Mouse (Mus musculus) A20 (cell line): ENCODE results near the gene Gm9733.
"Not testable (repeated sequence)": the region's sequence is repeated elsewhere in the genome, so short reads cannot be mapped to it uniquely, and the experiment has no call there.

Source experiments
- DNase-seq: peaks from one replicate; pipeline ENCODE4 v3.0.0-alpha.2; 2011; ENCODE audit warnings: low read depth, low spot score

Gene Gm9733

DNA sequence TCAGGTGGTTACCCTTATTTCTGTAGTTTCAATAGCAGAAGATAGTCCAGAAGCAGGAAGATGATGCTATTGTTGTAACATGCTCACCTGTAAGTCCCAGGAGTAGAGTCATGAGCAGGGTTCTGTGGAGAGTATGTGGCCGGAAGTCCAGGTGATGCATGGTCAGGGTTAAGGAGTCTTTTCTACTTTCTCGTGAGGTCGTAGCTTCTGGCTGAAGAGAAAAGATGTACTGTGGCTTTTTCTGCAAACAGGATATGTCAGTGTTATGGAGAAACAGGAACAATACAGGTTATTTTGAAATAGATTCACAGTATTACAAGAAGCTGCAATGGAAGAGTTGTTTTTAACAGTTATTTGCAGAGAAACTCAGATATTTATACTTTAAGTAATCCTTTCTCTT lies at the start of gene Gm9733:
Gm9733 (minus strand) TSS at position 240 of the 400 bp plus-strand sequence.
- no peak for DNase-seq

DNA sequence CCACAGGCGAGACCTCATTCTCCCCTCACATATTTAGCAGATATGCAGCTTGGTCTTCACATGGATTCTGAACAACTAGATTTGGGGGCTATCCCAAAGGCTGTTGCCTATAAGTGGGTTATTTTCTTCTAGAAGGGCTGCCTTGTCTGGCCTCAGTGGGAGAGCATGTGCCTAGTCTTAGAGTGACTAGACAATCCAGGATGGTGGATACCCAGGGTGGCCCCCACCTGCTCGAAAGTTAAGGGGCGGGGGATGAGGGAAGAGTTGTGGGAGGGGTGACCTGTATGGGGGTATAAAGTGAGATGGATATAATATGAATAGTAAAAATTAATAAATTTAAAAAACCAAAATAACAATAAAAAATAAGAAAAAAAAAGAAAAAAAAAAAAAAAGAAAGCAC lies 23.6 kb upstream of the Gm9733 start:
- not testable (repeated sequence) for DNase-seq

DNA sequence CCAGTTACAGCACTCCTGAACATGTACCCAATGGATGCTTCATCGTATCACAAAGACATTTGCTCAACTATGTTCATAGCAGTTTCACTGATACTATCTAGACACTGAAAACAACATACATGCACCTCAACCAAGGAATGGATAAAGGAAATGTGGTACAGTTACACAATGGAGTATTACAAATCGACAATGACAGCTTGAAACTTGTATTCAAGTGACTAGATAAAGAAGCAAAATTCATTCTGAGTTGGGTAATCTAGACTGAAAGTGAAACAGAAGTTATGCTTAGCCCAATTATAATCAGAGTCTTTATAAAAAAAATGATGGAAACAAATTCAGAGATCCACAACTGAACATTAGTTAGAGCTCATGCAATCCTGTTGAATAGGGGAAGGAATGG lies 18.2 kb upstream of the Gm9733 start:
- not testable (repeated sequence) for DNase-seq

DNA sequence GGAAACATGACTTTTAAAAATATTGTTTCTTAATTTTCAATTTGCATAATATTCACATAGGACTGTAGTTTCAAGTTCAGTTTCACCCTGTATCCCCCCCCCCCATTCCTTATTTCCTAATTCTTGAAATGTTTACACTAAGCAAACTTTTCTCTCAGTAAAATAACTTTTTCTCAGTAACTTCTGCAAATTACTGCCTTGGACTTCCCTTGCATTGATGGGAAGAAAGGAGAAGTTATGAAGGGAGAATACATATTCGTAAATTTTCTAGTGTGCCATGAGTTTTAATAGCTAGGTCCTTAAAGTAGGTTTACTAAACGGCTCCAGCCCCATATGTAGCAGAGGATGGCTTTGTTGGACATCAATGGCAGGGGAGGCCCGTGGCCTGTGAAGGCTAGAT lies 13.5 kb upstream of the Gm9733 start:
- not testable (repeated sequence) for DNase-seq

DNA sequence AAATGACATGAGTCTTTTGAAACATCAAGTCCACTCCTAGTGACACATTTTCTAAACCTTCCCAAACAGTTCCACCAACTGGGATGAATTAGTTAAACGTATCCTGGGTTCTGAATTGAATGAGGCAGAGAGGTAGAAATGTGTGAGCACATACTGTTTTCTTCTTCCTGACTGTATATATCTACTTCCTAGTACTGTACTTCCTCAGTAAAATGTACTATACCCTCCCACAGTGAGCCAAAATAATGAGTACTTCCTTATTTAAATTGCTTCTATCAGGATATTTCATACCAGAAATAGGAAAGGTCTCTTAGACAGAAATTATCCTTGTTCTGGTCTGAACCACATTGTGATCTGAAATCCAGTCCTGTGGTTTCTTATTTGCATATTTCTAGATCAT lies 8.2 kb upstream of the Gm9733 start:
- DNase-seq: no peak

DNA sequence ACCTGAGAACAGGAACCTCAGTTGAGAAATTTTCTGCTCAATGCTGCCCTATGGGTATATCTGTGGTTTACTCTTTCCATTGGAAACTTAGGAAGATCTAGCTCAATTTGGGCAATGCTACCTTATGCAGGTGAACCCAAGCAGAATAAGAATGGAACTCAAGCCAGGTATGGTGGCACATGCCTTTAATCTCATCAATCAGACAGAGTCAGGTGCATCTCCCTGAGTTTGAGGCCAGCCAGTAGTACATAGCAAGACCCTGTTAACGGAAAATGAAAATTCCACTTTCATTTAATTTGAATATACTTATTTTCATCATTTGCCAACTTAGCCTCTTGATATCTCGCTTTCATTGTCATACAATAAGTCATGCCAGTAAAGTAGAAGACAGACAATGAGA lies 2.1 kb upstream of the Gm9733 start:
- DNase-seq: no peak

DNA sequence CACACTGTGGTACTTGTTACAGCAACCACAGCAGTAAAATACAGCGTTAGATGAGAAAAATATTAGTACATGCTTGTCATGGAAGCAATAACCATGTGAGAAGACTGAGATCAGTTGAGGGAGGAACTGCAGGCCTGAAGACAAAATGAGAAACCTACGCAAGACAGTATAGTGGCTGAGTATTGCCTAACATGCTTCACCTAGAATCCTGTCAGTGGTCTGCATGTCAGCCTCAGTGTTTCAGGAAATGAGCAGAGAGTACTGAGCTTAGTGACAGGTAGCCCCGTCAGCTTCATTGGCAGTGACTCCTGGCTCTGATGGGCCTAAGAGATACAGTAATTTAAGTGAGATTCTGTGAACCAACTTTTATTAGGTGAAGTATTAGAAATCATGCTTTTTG lies 557 bp downstream of the Gm9733 start:
- DNase-seq: no peak

DNA sequence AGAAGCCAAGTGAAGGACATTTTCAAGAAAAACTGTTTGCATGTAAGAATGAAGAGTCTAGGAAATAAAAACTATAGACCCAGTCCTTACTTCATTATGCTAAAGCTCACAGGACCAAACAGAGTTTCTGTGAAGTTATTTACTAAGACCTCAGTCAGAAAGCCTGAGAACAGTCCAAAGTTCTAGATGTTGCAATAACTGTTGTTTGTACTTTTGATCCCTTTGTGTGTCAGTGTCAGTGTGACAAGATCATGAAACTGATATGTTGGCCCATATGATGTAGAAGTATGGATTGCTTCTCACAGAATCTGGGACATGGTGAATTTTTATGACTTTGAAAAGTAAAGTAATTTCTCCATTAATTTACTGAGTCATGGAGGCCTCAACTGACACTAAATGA lies 2.6 kb downstream of the Gm9733 start:
- DNase-seq: no peak

DNA sequence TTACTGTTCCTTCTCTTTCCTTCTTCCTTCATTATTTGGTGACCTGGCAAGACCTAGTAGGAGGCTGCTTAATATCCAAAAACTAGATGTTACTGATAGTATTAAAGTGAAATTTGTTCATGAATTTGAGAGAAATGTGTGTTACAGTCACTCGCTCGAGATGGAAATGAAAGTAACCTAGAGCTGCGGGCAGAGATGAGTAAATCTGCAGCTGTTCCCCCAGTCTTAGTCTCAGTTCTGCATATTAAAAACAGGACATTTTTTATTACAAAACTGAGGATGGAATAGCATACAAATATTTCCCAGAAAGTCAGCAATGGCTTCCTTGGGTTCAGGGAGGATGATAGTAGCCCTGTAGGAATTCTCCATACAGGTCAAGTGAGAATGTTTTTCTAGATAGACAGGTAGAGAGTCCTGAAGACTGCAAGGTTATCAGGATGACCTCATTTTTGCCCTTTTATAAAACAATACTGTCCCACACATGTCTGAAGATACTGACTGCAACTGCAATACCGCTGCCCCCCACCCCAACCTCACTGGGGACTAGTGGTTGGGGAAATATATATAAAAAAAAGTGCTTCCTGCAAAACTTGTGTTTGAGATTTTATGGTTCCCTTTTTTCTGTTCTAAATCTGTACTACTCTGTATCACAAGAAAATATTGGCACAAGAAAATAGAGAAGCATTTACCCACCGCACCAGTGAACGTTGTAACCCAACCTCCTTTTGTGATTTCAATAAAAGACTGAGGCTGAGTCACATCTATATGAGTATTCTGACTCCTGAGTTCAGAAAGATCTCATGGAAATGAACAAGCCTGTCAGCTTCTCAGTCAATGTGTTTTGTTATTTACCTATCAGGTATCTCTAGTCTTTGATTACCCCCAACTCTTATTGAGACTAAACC lies 47.4 kb downstream of the Gm9733 start:
- DNase-seq: peak; percentile 86

DNA sequence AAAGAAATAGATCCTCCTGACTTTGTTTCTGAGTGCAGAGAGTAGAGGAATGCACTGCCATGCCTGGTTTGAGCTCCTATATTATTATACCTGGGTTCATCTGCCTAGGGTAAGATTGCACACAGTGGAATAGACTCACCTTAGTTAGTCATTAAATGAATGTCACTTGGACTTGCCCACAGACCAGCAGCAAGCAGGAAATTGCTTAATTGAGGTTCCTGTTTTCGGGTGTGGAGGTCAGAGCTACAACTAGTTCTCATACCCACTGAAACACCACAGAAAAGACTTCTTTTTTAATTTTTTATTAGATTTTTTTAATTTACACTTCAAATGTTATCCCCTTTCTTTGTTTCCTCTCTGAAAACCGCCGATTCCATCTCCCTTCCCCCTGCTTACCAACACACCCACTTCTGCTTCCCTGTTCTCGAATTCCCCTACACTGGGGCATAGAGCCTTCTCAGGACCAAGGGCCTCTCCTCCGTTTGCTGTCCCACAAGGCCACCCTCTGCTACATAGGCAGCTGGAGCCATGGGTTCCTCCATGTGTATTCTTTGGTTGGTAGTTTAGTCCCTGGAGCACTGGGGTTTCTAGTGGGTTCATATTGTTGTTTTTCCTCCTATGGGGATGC lies 56.1 kb downstream of the Gm9733 start:
- DNase-seq: no peak

DNA sequence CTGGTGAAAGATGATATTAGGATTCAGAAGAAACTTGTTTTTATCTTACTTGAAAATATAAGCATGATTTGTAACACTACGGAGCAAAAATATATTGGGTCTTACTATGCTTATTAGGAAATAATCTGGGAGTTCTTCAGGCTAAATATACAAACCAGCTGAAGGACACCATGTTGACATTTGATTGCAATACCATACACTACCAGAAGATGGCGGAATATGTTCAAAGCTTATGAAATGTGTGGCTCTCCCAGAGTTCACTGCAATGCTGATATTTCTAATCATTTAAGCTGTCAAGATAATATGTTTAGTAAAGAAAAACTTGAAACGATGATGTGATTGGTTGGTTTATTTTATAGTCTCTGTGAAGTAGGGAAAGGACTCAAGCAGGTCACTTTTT lies 67.7 kb downstream of the Gm9733 start:
- peak; percentile 73 for DNase-seq

DNA sequence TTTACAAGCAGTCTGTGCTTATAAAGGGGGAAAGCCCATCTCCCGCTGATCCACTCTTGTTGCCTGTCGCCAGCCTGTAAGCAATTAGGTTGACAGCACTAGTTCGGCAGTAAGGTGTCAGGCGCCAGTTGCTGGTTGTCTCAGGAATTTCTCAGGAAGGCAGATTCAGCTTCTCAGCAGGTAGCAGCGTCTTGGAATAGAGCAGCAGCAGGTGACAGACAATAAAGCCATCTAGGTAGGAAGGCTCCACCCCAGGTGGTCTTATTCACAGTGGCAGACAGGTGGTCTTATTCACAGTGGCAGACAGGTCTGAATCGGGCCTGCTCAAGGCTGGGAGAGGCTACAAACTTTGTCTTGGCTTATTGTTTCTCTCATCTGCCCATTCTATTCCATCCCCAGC lies 76.4 kb downstream of the Gm9733 start:
- DNase-seq: no peak
